Mouse (Mus musculus) lung, embryonic 16.5 days (tissue): ENCODE results near the gene Triobp. TPM values are rescaled to one million over a fixed set of nuclear protein-coding genes. Genes with fewer than 3 reads are reported as not detected.

Experiments used
- ATAC-seq: fragments of 200-750 bp; cut with Nextera tagmentation; 2 replicates; pipeline ENCODE4 v1.8.0; 2017; ENCODE audit warnings: low read depth, mild to moderate bottlenecking, moderate library complexity
- H3K27ac ChIP-seq: fragments of 300-500 bp; sonication (generic); 2 replicates; pipeline ENCODE4 v1.5.1; 2014; ENCODE audit warnings: mild to moderate bottlenecking, control low read depth, low read length
- H3K27me3 ChIP-seq: fragments of 300-500 bp; sonication (generic); 2 replicates; pipeline ENCODE4 v1.6.1; 2014; ENCODE audit warnings: low read depth, low read length, mixed read lengths; ENCODE audit not compliant: control insufficient read depth, insufficient read depth
- H3K36me3 ChIP-seq: fragments of 300-500 bp; sonication (generic); 2 replicates; pipeline ENCODE4 v1.6.1; 2014; ENCODE audit warnings: low read length; ENCODE audit not compliant: control insufficient read depth, insufficient read depth
- H3K4me1 ChIP-seq: fragments of 300-500 bp; sonication (generic); replicated peaks from 2 replicates; pipeline ENCODE4 v1.6.1; 2014; ENCODE audit warnings: low read length, mixed read lengths; ENCODE audit not compliant: control insufficient read depth, insufficient read depth
- H3K4me2 ChIP-seq: fragments of 300-500 bp; sonication (generic); 2 replicates; pipeline ENCODE4 v1.6.1; 2014; ENCODE audit warnings: low read depth, low read length, control low read depth
- H3K4me3 ChIP-seq: fragments of 300-500 bp; sonication (generic); 2 replicates; pipeline ENCODE4 v1.5.1; 2014; ENCODE audit warnings: mild to moderate bottlenecking, low read length, control low read depth
- H3K9ac ChIP-seq: fragments of 300-500 bp; sonication (generic); 2 replicates; pipeline ENCODE4 v1.6.1; 2014; ENCODE audit warnings: low read length, control low read depth
- H3K9me3 ChIP-seq: fragments of 300-500 bp; sonication (generic); 2 replicates; pipeline ENCODE4 v1.6.1; 2016; ENCODE audit warnings: low read length; ENCODE audit not compliant: control insufficient read depth
- WGBS: fragments of 180-500 bp; shearing (Covaris S2); extraction: QIAGEN DNeasy Blood & Tissue Kit; methylation state at CpG from one replicate; pipeline ENCODE4 v1.1.7; 2014; 5-methylcytosine and 5-hydroxymethylcytosine counted together
- polyA plus RNA-seq: library from polyadenylated mRNA; unstranded; fragments of >200 nt; fragmentation: Nextera tagmentation; extraction: Ambion mirVana; gene quantifications from 2 replicates; pipeline ENCODE4 v1.2.1, GENCODE M21; 2015

The Triobp gene
- polyA plus RNA-seq, 1 experiment from 2014 or later = 51.3 TPM

DNA sequence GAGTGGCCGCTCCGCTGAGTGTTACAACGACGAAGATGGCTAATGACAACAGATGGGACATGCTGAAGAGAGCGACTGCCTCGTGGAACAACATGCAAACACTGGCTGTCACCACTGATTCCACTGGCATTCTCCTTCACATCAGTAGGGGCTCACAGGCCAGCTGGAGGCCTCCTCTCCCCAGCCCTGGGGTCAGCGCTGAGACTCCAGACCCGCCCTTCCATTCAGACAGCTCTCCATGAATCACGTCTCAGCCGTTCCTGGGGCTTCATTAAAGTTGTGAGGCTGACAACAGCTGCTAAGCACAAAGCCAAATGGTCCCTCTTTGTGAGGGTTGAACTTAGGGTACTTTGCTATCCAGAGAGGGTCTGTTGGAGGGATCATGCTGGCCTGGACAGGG lies 64.0 kb downstream of the Triobp start:
- Histone ChIP-seq H3K4me1 (no peaks in the 10 kb centered on the region), H3K9me3 (no peaks in the 10 kb centered on the region), H3K36me3 (0 out of 2 replicates have a peak, but pooled peaks cover 5% of the 10 kb centered on the region), H3K4me3 (no peak overlapping the region), H3K27me3 (no peaks in the 10 kb centered on the region), H3K27ac (no peak overlapping the region), H3K9ac (no peak overlapping the region), H3K4me2 (no peak overlapping the region)
- WGBS = 55% methylated on average over 10 of the region's 10 CpGs
- no peak for ATAC-seq

DNA sequence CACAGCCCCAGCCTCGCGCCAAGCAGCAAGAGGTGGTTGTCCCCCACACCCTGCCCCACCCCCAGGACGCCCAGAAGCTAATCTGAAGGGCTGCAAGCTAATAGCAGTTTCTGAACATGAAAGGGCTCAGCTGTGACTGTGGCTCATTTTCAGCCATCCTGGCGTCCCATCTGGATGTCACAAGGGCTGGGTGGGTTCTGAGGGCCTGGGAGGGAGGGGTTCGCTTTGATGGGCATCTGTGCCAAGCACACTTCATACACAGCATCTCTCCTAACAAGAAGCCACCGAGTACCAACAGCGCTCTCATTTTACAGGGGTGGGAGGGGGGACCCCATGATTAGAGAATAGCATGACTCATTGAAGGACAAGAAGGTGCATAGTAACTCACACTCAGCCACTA lies 65.9 kb downstream of the Triobp start:
- no peak for ATAC-seq
- Histone ChIP-seq H3K4me1 (no peaks in the 10 kb centered on the region), H3K27me3 (no peaks in the 10 kb centered on the region), H3K9me3 (no peaks in the 10 kb centered on the region), H3K9ac (no peak overlapping the region), H3K27ac (no peak overlapping the region), H3K36me3 (no peaks in the 10 kb centered on the region), H3K4me3 (no peak overlapping the region), H3K4me2 (no peak overlapping the region)
- WGBS = 60% methylated on average over 7 of the region's 7 CpGs

DNA sequence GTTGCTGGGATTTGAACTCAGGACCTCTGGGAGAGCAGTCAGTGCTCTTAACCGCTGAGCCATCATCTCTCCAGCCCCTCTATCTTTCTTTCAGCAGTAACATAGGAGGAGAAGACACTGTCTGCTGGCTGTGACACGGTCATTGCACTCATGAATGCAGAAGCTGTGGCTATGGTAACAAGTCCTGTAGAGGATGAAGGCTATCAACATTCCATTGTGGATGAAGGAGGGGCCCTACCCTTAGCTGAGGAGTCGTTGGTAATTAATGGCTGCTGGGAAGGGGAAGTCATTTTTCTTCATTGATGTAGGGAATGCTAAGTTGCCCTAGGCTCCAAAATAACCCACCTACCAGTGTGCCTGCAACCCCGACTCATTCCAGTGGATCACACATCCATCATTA lies 70.7 kb downstream of the Triobp start:
- WGBS = 24% methylated on average over 4 of the region's 4 CpGs
- ATAC-seq = no peak
- Histone ChIP-seq H3K27ac (no peak overlapping the region), H3K36me3 (no peaks in the 10 kb centered on the region), H3K9me3 (no peaks in the 10 kb centered on the region), H3K4me2 (no peak overlapping the region), H3K4me1 (no peaks in the 10 kb centered on the region; the same call in 1 of the 2 replicates), H3K9ac (no peak overlapping the region), H3K27me3 (no peaks in the 10 kb centered on the region), H3K4me3 (no peak overlapping the region)

DNA sequence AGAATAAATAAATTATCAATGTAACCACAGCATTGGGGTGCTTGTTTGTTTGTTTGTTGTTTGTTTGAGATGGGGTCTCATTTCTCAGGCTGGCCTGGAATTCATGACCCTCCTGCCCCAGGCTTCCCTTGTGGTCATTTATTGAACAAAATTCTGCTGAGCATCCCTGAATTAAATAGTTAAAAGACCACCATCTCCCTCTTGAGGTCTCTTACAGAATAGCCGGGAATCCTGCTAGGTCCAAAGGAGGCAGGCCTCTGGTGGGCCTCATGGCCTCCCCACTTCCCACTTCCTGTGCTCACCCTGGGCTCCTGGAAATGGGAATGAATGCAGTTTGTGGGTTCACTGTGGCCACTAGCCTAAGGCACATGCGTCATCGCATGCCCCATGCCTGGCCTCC lies 71.4 kb downstream of the Triobp start:
- H3K27ac ChIP-seq = no peak overlapping the region
- no peak for ATAC-seq
- H3K9ac ChIP-seq = no peak overlapping the region
- 44% methylated on average over 3 of the region's 3 CpGs for WGBS
- H3K9me3 ChIP-seq = no peaks in the 10 kb centered on the region
- no peak overlapping the region for H3K4me2 ChIP-seq
- no peaks in the 10 kb centered on the region for H3K36me3 ChIP-seq
- H3K4me1 ChIP-seq = no peaks in the 10 kb centered on the region; the same call in 1 of the 2 replicates
- no peak overlapping the region for H3K4me3 ChIP-seq
- no peaks in the 10 kb centered on the region for H3K27me3 ChIP-seq

DNA sequence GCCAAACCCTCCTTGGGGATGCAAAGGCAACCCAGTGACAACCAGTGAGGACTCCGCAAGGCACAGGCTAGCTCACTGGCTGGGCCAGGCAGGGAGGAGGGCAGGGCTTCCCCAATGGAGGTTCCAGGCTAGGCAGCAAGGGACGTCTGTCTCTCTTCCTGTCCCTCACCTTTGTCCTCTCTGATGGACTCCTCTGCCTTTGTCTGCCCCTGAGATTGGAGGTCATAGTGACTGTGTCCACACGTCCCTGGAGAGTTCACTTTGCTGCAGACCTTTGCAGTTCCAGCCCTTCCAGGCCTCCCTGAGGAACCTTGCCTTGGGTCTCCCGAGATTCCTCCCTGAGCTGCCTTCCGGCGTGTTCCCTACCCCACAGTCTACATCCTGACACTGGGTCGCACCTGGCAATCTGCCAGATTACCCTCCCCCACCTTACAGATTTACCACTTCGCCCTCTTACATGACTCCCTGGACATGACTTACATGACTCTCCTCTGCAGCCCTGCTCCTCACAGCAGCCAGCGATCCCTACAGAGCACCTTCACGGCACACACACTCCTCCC lies 75.2 kb downstream of the Triobp start:
- WGBS = 38% methylated on average over 10 of the region's 10 CpGs
- no peak for ATAC-seq
- no peaks in the 10 kb centered on the region for H3K36me3 ChIP-seq
- H3K9ac ChIP-seq = no peak overlapping the region
- H3K27ac ChIP-seq = no peak overlapping the region
- H3K27me3 ChIP-seq = no peaks in the 10 kb centered on the region
- no peak overlapping the region for H3K4me2 ChIP-seq
- H3K9me3 ChIP-seq = no peaks in the 10 kb centered on the region
- peaks cover 17% of the 10 kb centered on the region for H3K4me1 ChIP-seq
- no peak overlapping the region for H3K4me3 ChIP-seq

DNA sequence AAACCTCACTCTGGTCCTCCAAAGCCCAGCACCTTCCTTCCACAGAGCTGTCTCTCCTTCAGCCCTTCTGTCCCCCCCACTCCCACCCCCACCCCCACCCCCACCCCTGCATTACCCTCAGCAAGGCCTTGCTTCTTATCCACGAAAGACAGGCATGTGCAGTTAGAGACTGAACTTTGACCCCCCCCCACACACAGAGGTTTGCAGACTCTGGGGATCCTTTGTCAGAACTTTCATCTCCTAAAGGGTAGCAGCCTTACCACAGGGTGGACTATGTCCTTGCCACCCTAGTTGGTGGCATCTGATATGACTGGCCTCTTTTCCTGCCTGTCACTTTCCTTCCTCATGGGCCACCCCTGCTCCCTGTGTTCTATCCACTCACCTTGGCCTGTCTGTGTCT lies 75.8 kb downstream of the Triobp start:
- H3K27me3 ChIP-seq = no peaks in the 10 kb centered on the region
- no peaks in the 10 kb centered on the region for H3K9me3 ChIP-seq
- no peak for ATAC-seq
- H3K4me2 ChIP-seq = no peak overlapping the region
- WGBS = 75% methylated on average over 1 of the region's 1 CpGs
- no peak overlapping the region for H3K9ac ChIP-seq
- H3K27ac ChIP-seq = no peak overlapping the region
- H3K4me1 ChIP-seq = peaks cover 17% of the 10 kb centered on the region
- no peaks in the 10 kb centered on the region for H3K36me3 ChIP-seq
- no peak overlapping the region for H3K4me3 ChIP-seq

DNA sequence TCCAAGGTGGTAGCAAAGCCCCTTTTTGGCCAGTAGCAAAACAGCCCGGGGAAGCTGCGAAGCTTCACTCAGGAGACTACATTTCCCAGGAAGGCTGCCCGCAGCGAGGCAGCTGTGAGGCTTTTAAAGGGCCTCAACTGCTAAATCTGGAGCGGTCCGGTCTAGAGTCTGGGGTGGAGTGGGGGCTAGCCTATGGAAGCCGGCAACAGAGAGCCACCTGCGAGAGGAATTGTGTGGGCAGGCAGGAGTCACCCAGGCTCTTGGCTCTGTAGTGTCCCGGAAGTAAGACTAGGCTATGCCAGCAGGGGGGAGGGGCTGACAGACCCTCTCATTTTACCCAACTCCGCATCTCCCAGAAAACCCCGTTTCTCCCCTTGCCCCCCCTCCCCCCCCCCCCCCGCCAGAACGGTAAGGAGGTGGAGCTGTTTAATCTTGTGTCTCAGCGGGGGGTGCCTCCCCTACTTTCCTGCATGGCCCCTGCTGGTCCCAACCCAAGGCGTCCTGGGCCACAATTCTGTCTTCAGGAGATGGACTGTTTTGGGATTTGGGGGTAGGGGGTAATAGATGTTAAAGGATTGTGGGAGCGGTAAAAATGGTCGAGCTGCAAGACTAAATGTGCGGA lies 78.3 kb downstream of the Triobp start:
- peak overlapping the region; percentile 33 for H3K4me2 ChIP-seq
- H3K9me3 ChIP-seq = no peaks in the 10 kb centered on the region
- no peaks in the 10 kb centered on the region for H3K36me3 ChIP-seq
- WGBS = 16% methylated on average over 16 of the region's 18 CpGs
- H3K27ac ChIP-seq = no peak overlapping the region
- no peak overlapping the region for H3K4me3 ChIP-seq
- peaks cover 18% of the 10 kb centered on the region for H3K4me1 ChIP-seq
- no peak for ATAC-seq
- no peaks in the 10 kb centered on the region for H3K27me3 ChIP-seq
- H3K9ac ChIP-seq = peak overlapping the region; percentile 52

DNA sequence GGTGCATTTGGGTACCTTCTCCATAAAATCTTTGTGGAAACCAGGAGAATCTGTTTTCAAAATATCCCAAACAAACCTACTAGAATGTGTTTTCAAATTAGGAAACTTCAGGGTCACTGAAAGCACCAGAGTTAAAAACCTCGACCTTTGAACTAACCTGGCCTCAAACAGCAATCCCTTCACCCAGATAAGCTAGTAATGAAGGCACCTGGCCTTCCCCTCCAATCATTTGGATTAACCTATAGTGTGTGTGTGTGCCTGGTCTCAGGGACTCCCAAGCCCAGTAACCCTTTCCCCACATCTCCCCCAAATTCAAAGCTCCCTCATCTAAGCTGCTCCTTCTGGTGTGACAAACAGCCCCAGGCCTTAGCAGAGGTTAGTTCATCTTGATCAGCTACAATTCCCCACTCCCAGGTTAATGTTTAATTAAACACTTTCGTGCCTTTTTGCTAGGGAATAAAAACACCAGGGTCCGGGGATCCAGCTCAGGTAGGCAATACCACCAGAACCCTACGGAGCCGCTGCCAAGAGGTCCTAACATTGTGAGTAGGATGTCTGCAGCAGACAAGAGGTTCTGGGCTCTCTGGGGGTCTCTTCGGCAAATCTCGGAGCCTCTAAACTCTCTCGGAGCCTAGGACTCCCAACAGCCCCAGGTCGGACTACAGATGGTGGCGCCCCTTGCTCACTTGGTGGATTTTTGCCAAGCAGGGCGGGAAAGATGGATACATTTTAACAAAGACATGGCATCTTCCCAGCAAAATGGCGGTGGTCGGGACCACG lies 79.2 kb downstream of the Triobp start:
- no peak overlapping the region for H3K9ac ChIP-seq
- ATAC-seq = no peak

More for the DNA sequence above, 79.2 kb downstream of the Triobp start:
- peak overlapping the region; percentile 83 for H3K4me3 ChIP-seq
- no peaks in the 10 kb centered on the region for H3K36me3 ChIP-seq
- H3K9me3 ChIP-seq = no peaks in the 10 kb centered on the region
- no peaks in the 10 kb centered on the region for H3K27me3 ChIP-seq
- no peak overlapping the region for H3K27ac ChIP-seq
- peak overlapping the region; percentile 99 for H3K4me2 ChIP-seq
- 39% methylated on average over 14 of the region's 14 CpGs for WGBS
- H3K4me1 ChIP-seq = peaks cover 26% of the 10 kb centered on the region
